Mouse (Mus musculus) C2C12 (cell line): ENCODE measurements around the gene Mtnr1a.

Experiments
- CEBPB ChIP-seq: IDR thresholded peaks from one replicate; pipeline ENCODE4 v1.6.1; 2011; ENCODE audit warnings: low read depth, mild to moderate bottlenecking, control low read depth, moderate library complexity
- CTCF ChIP-seq: IDR thresholded peaks from one replicate; pipeline ENCODE4 v1.5.1; 2011; ENCODE audit not compliant: control insufficient read depth, insufficient read depth, insufficient read length
- FOSL1 ChIP-seq: IDR thresholded peaks from one replicate; pipeline ENCODE4 v1.8.0; 2011; ENCODE audit warnings: mild to moderate bottlenecking, low read length; ENCODE audit not compliant: poor library complexity, insufficient read depth, severe bottlenecking
- MAX ChIP-seq: IDR thresholded peaks from one replicate; pipeline ENCODE4 v1.6.1; 2011; ENCODE audit warnings: mild to moderate bottlenecking, control low read depth
- MYOD1 ChIP-seq: IDR thresholded peaks from one replicate; pipeline ENCODE4 v1.6.1; 2011; ENCODE audit warnings: low read depth; ENCODE audit not compliant: control insufficient read depth, insufficient read length
- MYOG ChIP-seq: IDR thresholded peaks from one replicate; pipeline ENCODE4 v1.6.1; 2011; ENCODE audit not compliant: control insufficient read depth, insufficient read length; ENCODE audit errors: extremely low read depth
- USF1 ChIP-seq: IDR thresholded peaks from one replicate; pipeline ENCODE4 v1.6.1; 2011; ENCODE audit warnings: low read depth, mild to moderate bottlenecking, control low read depth, moderate library complexity

DNA sequence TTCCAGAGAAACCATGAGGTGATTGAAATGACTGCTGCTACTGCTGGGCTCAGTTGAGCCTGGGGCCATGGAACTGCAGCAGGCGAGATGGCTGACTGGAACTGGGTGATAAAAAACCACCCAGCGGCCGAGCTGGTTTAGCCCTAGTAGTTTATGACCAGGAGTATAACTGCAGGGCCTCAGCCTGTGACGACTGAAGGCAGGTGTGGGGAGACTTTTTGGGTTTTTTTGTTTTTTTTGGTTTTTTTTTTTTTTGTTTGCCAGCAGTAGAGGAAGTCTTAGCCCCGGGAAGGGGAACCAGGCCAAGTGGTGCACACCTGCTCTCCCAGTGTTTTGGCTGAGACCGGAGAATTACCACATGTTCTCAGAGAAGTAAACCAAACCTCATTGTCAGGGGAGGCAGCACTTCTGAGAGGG lies 40.8 kb upstream of the Mtnr1a start:
- TF ChIP-seq MAX (no peak), CTCF (no peak), CEBPB (no peak), USF1 (no peak), MYOD1 (no peak), FOSL1 (no peak), MYOG (no peak)
